Mouse (Mus musculus) kidney, postnatal 0 days (tissue): ENCODE results near the gene Epha2. TPM values are rescaled to one million over a fixed set of nuclear protein-coding genes. Genes with fewer than 3 reads are reported as not detected.

Source experiments
- ATAC-seq: fragments of 200-750 bp; cut with Nextera tagmentation; replicated peaks from 2 replicates; pipeline ENCODE4 v1.8.0; 2017; ENCODE audit warnings: low read depth, moderate number of reproducible peaks, moderate TSS enrichment, moderate library complexity; ENCODE audit not compliant: low FRiP score
- DNase-seq: peaks from one replicate; pipeline ENCODE4 v3.0.0-alpha.2; 2016; ENCODE audit warnings: low spot score
- H3K27ac ChIP-seq: fragments of 300-500 bp; sonication (generic); 2 replicates; pipeline ENCODE4 v1.5.1; 2014; ENCODE audit warnings: mild to moderate bottlenecking
- H3K27me3 ChIP-seq: fragments of 300-500 bp; sonication (generic); 2 replicates; pipeline ENCODE4 v1.6.1; 2014; ENCODE audit warnings: low read length, mixed read lengths; ENCODE audit not compliant: insufficient read depth
- H3K36me3 ChIP-seq: fragments of 300-500 bp; sonication (generic); 2 replicates; pipeline ENCODE4 v1.6.1; 2014; ENCODE audit warnings: low read length, mixed read lengths; ENCODE audit not compliant: insufficient read depth
- H3K4me1 ChIP-seq: fragments of 300-500 bp; sonication (generic); replicated peaks from 2 replicates; pipeline ENCODE4 v1.6.1; 2014; ENCODE audit warnings: antibody characterized with exemption, low read length, mixed read lengths; ENCODE audit not compliant: insufficient read depth
- H3K4me2 ChIP-seq: fragments of 300-500 bp; sonication (generic); 2 replicates; pipeline ENCODE4 v1.6.1; 2014; ENCODE audit warnings: mild to moderate bottlenecking, low read length, moderate library complexity, mixed read lengths
- H3K4me3 ChIP-seq: fragments of 300-500 bp; sonication (generic); replicated peaks from 2 replicates; pipeline ENCODE4 v1.5.1; 2014; ENCODE audit warnings: low read depth, low read length
- H3K9ac ChIP-seq: fragments of 300-500 bp; sonication (generic); 2 replicates; pipeline ENCODE4 v1.6.1; 2014; ENCODE audit warnings: low read depth, low read length
- H3K9me3 ChIP-seq: fragments of 300-500 bp; sonication (generic); replicated peaks from 2 replicates; pipeline ENCODE4 v1.6.1; 2016; ENCODE audit warnings: low read length, inconsistent platforms, mixed read lengths
- CTCF ChIP-seq: IDR thresholded peaks from 2 replicates; pipeline ENCODE4 v1.5.1; 2016; ENCODE audit warnings: antibody characterized with exemption, low read depth, mild to moderate bottlenecking, moderate library complexity
- WGBS: fragments of 180-500 bp; shearing (Covaris S2); extraction: QIAGEN DNeasy Blood & Tissue Kit; methylation state at CpG from one replicate; pipeline ENCODE4 v1.1.7; 2014; 5-methylcytosine and 5-hydroxymethylcytosine counted together
- polyA plus RNA-seq: library from polyadenylated mRNA; unstranded; fragments of >200 nt; fragmentation: Nextera tagmentation; extraction: Ambion mirVana; gene quantifications from 2 replicates; pipeline ENCODE4 v1.2.1, GENCODE M21; 2015

Gene Epha2
- polyA plus RNA-seq, 1 experiment from 2014 or later = 5.6 TPM

DNA sequence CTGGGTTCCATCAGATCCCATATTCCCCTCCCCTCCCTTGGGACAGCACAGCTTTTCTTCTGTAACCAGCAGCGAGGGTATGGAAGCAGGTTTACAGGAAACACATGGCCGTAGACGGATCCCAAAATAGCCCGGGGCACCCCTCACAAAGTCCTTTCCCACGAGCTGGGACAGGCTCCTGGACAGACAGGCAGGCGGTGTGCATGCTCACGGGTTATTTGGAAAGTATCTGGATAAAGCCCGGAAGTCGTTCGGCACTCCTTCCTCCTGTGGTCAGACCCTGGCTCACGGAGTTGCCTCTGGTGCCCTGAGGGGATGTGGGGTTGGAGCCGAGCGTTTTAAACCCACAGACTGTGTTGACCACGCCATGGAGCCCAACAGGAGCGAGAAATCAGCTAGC lies 24.6 kb downstream of the Epha2 start:
- DNase-seq = no peak
- Histone ChIP-seq H3K9ac (no peak overlapping the region), H3K9me3 (no peaks in the 10 kb centered on the region), H3K4me3 (no peak overlapping the region), H3K4me1 (no peaks in the 10 kb centered on the region), H3K36me3 (peaks cover 36% of the 10 kb centered on the region), H3K27me3 (no peaks in the 10 kb centered on the region), H3K27ac (peak overlapping the region; percentile 58), H3K4me2 (no peak overlapping the region)
- WGBS = 39% methylated on average over 15 of the region's 15 CpGs
- no peak for TF ChIP-seq CTCF
- no peak for ATAC-seq

DNA sequence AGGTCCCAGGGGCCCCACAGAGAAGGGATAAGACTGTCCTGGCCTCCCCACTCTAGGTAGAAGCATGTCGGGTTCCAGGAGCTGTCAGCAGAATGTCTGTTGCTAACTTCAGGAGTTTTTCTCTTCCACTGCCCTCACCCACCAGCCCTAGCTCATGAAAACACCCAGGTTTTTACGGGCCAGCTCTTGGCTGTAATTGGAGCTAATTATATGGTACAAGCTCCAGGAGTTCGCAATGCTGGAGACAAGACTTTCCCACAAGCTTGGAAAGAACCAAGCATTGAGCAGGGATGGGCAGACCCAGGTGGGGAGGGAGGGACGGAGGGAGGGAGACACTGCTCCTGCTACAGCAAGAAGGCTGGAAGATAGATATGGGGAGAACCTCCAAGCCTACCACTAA lies 26.0 kb downstream of the Epha2 start:
- TF ChIP-seq CTCF = no peak
- H3K4me1 ChIP-seq = no peaks in the 10 kb centered on the region
- H3K27me3 ChIP-seq = no peaks in the 10 kb centered on the region
- peaks cover 26% of the 10 kb centered on the region for H3K36me3 ChIP-seq
- H3K9ac ChIP-seq = no peak overlapping the region
- no peak overlapping the region for H3K4me2 ChIP-seq
- H3K9me3 ChIP-seq = no peaks in the 10 kb centered on the region
- no peak overlapping the region for H3K4me3 ChIP-seq
- ATAC-seq (no peak), DNase-seq (no peak)
- no peak overlapping the region for H3K27ac ChIP-seq
- 63% methylated on average over 4 of the region's 4 CpGs for WGBS

DNA sequence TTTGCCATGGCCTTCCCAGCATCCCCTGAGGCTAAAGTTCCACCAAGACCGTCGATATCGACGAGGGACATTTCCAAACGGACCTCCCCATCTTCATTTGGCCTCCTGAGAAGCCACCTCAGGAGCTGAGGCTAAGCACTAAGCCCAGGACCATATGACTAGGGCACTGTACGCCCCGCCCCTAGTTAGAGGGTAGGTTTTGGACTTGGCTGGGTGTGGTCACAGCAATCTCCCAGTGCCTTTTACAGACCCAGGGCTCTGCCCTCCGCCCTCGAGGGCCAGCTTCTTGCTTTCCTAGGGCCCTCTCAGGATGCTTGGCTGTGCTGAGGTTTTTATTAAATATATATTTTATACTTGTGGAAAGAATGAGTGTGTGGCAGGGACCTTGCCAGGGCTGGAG lies 27.7 kb downstream of the Epha2 start:
- Histone ChIP-seq H3K4me3 (no peak overlapping the region), H3K9ac (no peak overlapping the region), H3K4me1 (no peaks in the 10 kb centered on the region), H3K27ac (no peak overlapping the region), H3K36me3 (peaks cover 9% of the 10 kb centered on the region; the same call in 1 of the 2 replicates), H3K4me2 (no peak overlapping the region), H3K27me3 (no peaks in the 10 kb centered on the region), H3K9me3 (no peaks in the 10 kb centered on the region)
- DNase-seq (no peak), ATAC-seq (no peak)
- 87% methylated on average over 9 of the region's 9 CpGs for WGBS
- no peak for TF ChIP-seq CTCF

DNA sequence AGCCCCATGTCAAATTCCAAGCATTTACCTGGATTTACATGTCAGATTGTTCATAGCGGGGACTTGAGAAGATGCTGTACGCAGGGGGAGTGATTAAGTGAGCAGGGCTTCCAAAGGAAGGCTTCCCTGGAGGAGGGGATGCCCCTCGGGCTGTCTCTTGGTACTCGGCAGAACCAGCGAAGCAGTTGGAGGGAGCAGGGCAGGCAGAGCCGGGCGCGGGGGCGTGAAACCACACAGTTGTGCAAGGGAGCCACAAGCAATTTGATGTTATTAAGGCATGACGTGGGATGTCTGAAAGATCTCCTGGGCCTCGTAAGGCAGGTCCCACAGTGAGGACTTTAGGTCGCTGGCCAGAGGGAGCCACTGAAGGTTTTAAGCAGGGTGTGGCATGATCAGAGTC lies 28.9 kb downstream of the Epha2 start:
- Histone ChIP-seq H3K36me3 (peaks cover 4% of the 10 kb centered on the region; the same call in 1 of the 2 replicates), H3K9me3 (no peaks in the 10 kb centered on the region), H3K4me2 (no peak overlapping the region), H3K4me3 (no peak overlapping the region), H3K9ac (no peak overlapping the region), H3K4me1 (peaks cover 5% of the 10 kb centered on the region; the same call in 1 of the 2 replicates), H3K27me3 (no peaks in the 10 kb centered on the region), H3K27ac (no peak overlapping the region)
- ATAC-seq = no peak
- no peak for DNase-seq
- no peak for TF ChIP-seq CTCF
- 38% methylated on average over 12 of the region's 12 CpGs for WGBS

DNA sequence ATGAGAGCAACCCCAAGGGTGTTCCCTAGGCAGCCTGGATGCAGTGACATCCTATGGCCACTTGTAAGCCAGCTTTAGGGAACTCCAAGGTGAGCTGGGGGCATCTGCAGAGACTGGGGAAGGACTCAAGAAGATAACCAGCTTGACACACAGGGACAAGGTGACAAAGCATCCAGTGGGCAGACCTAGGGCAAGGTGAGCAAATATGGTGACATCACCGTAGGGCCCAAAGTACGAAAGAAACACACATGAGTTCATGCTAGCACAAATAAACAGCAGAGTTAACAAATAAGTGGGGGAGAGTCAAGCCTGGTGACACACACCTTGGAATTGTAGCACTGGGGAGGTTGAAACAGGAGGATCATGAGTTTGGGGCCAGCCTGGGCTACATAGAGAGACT lies 30.4 kb downstream of the Epha2 start:
- no peak overlapping the region for H3K27ac ChIP-seq
- no peak for TF ChIP-seq CTCF
- H3K9ac ChIP-seq = no peak overlapping the region
- H3K4me1 ChIP-seq = peaks cover 9% of the 10 kb centered on the region; the same call in 1 of the 2 replicates
- H3K36me3 ChIP-seq = 0 out of 2 replicates have a peak, but pooled peaks cover 4% of the 10 kb centered on the region
- 92% methylated on average over 2 of the region's 2 CpGs for WGBS
- ATAC-seq = no peak
- no peaks in the 10 kb centered on the region for H3K27me3 ChIP-seq
- no peak overlapping the region for H3K4me3 ChIP-seq
- no peaks in the 10 kb centered on the region for H3K9me3 ChIP-seq
- no peak overlapping the region for H3K4me2 ChIP-seq
- no peak for DNase-seq

DNA sequence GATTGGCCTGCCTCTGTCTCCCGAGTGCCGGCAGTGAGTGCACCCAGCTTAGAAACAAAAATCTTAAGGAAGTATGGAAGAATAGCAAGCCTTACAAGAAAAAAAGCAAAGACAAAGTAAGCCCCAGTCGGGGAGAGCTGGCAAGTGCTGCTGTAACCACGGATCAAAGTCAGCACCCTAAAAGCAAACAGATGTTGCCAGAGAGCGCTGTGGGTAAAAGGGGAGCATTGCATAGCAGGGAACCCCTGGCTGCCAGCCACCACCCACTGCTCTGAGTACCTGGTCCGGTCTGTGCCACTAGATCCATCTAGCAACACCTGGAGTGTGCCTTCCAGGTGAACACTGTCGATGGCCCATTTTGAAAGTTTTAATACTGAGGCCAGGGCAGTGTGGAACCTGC lies 31.2 kb downstream of the Epha2 start:
- TF ChIP-seq CTCF = no peak

DNA sequence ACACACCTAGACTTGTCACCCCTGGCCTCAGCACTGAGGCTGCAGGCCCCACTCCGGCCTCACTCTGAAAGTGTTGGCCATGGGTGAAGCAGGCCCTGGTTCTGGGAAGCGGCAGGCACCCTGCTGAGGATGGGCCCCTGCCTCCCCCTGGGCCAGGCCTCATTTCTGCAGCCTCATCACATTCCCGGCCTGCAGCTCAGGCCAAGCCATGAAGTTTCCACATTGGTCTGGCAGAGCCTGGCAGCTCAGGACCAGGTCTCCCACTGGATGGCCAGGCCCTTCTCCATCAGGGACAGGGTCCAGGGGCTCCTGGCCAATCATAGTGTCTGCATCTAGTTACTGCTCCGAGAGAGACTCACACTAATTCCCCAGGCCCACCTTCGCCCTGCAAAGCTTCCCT lies 33.7 kb downstream of the Epha2 start:
- TF ChIP-seq CTCF = no peak
- Histone ChIP-seq H3K27ac (peak overlapping the region; percentile 13; the same call in 1 of the 2 replicates), H3K36me3 (no peaks in the 10 kb centered on the region), H3K27me3 (no peaks in the 10 kb centered on the region), H3K4me1 (peaks cover 23% of the 10 kb centered on the region; the same call in 1 of the 2 replicates), H3K9me3 (no peaks in the 10 kb centered on the region), H3K4me3 (no peak overlapping the region), H3K9ac (no peak overlapping the region), H3K4me2 (no peak overlapping the region)
- WGBS = 69% methylated on average over 5 of the region's 5 CpGs
- DNase-seq (no peak), ATAC-seq (0 out of 2 replicates have a peak, but pooled peaks have one; percentile 12)

More for the DNA sequence above, 31.2 kb downstream of the Epha2 start:
- no peaks in the 10 kb centered on the region for H3K9me3 ChIP-seq
- ATAC-seq (no peak), DNase-seq (no peak)
- H3K27ac ChIP-seq = no peak overlapping the region
- H3K27me3 ChIP-seq = no peaks in the 10 kb centered on the region
- no peak overlapping the region for H3K4me2 ChIP-seq
- H3K4me3 ChIP-seq = no peak overlapping the region
- 0 out of 2 replicates have a peak, but pooled peaks cover 4% of the 10 kb centered on the region for H3K36me3 ChIP-seq
- 78% methylated on average over 7 of the region's 7 CpGs for WGBS
- H3K9ac ChIP-seq = no peak overlapping the region
- H3K4me1 ChIP-seq = peaks cover 9% of the 10 kb centered on the region; the same call in 1 of the 2 replicates
